Mouse (Mus musculus) spleen, postnatal 36 days (tissue): ENCODE measurements around the gene Vps35l.

Source experiments
- DNase-seq, 2 experiments: peaks; one replicate each; pipeline ENCODE4 v3.0.0; 2022; ENCODE audit warnings: low spot score in 2 of 2, mixed read lengths in 1 of 2

Vps35l gene

DNA sequence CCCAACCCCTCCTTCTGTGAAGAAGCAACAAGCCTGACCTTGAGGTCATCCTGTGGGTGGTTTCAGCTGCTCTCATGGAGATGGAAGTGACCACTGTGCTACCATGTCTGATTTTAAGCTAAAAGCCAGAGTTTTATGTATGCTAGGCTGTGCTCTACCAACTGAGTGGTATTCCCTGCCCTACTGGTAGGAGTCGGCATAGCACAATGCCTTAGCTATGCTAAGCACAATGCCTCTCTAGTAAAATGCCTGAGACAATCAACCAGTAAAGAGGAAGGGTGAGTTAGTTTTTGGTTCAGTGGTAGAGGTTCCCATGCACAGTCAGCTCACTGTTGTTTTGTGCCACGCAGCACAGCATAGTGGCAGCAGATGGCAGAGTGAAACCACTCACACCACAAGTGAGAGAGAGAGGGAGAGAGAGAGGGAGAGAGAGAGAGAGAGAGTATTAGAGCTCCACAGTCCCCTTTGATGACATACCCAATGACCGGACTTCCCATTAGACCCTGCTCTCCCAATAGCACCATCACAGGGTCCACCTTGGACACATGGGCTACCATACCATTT, 139.5 kb downstream of the Vps35l start:
- DNase-seq = no peak

DNA sequence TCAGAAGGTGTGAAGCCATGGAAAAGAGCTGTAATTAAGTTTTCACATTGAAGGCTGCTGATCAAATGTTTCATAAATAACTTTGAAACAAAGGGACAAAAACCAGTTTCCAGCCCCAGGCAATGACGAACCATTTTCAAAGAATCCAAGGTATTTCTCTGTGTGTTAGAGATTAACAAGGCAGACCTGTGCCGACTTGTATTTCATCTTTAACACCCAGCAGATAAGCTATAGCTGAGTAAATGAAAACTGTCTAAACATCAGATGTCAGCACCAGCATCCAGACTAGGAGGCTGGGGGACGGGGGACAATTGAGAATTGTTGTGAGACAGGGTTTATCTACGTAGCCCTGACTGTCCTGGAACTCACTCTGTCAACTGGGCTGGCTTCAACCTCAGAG, 143.9 kb downstream of the Vps35l start:
- DNase-seq = no peak

DNA sequence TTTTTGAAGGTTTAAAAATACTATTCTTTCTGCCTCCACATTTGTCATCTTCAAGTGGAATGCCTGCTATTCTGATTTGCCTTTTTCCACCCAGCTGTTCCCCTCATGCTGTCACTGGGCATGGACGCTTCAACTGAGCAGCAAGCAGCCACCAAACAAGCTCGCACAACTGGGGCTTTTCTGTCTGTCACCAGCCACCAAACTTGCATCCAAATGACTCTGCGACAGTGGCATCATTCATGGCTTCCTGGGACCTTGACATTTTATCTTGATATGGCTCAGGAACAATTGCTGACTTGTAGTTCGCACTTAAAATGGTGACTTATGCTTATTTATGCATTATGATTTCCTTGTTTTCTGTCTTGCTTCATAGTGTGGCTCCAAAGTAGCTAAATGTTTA, 144.9 kb downstream of the Vps35l start:
- no peak for DNase-seq

- no peak for DNase-seq
Observed at GRCm38 (mm10) chr7:118887303-118888055, 147.5 kb downstream of the Vps35l start.

- DNase-seq = no peak
Observed at GRCm38 (mm10) chr7:118889046-118889680, 149.1 kb downstream of the Vps35l start.
